Mouse (Mus musculus) C2C12 (cell line): Measurements from ENCODE around the gene Ptpn6. TPM values are rescaled to one million over a fixed set of nuclear protein-coding genes. Genes with fewer than 3 reads are reported as not detected.

Experiments
- H3K27me3 ChIP-seq: one replicate; pipeline ENCODE4 v1.6.1; 2011; ENCODE audit not compliant: control insufficient read depth, insufficient read depth, insufficient read length
- H3K36me3 ChIP-seq: one replicate; pipeline ENCODE4 v1.6.1; 2011; ENCODE audit not compliant: control insufficient read depth, insufficient read depth
- H3K4me3 ChIP-seq: one replicate; pipeline ENCODE4 v1.5.1; 2011; ENCODE audit warnings: mild to moderate bottlenecking, control low read depth; ENCODE audit not compliant: poor library complexity, insufficient read depth, severe bottlenecking
- H3K79me2 ChIP-seq: one replicate; pipeline ENCODE4 v1.6.1; 2011; ENCODE audit not compliant: control insufficient read depth, insufficient read depth
- H3K79me3 ChIP-seq: one replicate; pipeline ENCODE4 v1.6.1; 2011; ENCODE audit warnings: low read depth, control low read depth
- H3ac ChIP-seq: one replicate; pipeline ENCODE3; 2011; ENCODE audit warnings: low read depth; ENCODE audit not compliant: control insufficient read depth, insufficient read length
- CEBPB ChIP-seq: IDR thresholded peaks from one replicate; pipeline ENCODE4 v1.6.1; 2011; ENCODE audit warnings: low read depth, mild to moderate bottlenecking, control low read depth, moderate library complexity
- CTCF ChIP-seq: IDR thresholded peaks from one replicate; pipeline ENCODE4 v1.5.1; 2011; ENCODE audit not compliant: control insufficient read depth, insufficient read depth, insufficient read length
- FOSL1 ChIP-seq: IDR thresholded peaks from one replicate; pipeline ENCODE4 v1.8.0; 2011; ENCODE audit warnings: mild to moderate bottlenecking, low read length; ENCODE audit not compliant: poor library complexity, insufficient read depth, severe bottlenecking
- MAX ChIP-seq: IDR thresholded peaks from one replicate; pipeline ENCODE4 v1.6.1; 2011; ENCODE audit warnings: mild to moderate bottlenecking, control low read depth
- MYOD1 ChIP-seq: IDR thresholded peaks from one replicate; pipeline ENCODE4 v1.6.1; 2011; ENCODE audit warnings: low read depth; ENCODE audit not compliant: control insufficient read depth, insufficient read length
- MYOG ChIP-seq: IDR thresholded peaks from one replicate; pipeline ENCODE4 v1.6.1; 2011; ENCODE audit not compliant: control insufficient read depth, insufficient read length; ENCODE audit errors: extremely low read depth
- USF1 ChIP-seq: IDR thresholded peaks from one replicate; pipeline ENCODE4 v1.6.1; 2011; ENCODE audit warnings: low read depth, mild to moderate bottlenecking, control low read depth, moderate library complexity
- polyA plus RNA-seq: library from polyadenylated mRNA; unstranded; fragments of >200 nt; fragmentation: generic; extraction: Trizol; gene quantifications from one replicate; pipeline ENCODE4 v1.2.1, GENCODE M21; 2012; ENCODE audit warnings: missing spikeins

Gene Ptpn6
- polyA plus RNA-seq, 1 experiment, result 8.2 TPM

GRCm38 (mm10) chr6:124702102-124702783, 36.3 kb downstream of the Ptpn6 start:
- H3K79me3 ChIP-seq, result peaks cover 16% of the 10 kb centered on the region
- peaks cover 63% of the 10 kb centered on the region for H3K36me3 ChIP-seq
- no peaks in the 10 kb centered on the region for H3K27me3 ChIP-seq
- H3K4me3 ChIP-seq, result no peak overlapping the region
- no peak overlapping the region for H3ac ChIP-seq
- H3K79me2 ChIP-seq, result peaks cover 23% of the 10 kb centered on the region
- TF ChIP-seq CTCF (no peak), MYOD1 (no peak), MYOG (no peak), MAX (no peak)

GRCm38 (mm10) chr6:124701338-124701737, 37.2 kb downstream of the Ptpn6 start:
- H3K79me2 ChIP-seq, result peaks cover 14% of the 10 kb centered on the region
- H3K27me3 ChIP-seq, result no peaks in the 10 kb centered on the region
- no peak overlapping the region for H3ac ChIP-seq
- peaks cover 7% of the 10 kb centered on the region for H3K79me3 ChIP-seq
- H3K4me3 ChIP-seq, result no peak overlapping the region
- H3K36me3 ChIP-seq, result peaks cover 60% of the 10 kb centered on the region
- TF ChIP-seq MYOD1, result no peak
- TF ChIP-seq CEBPB, result no peak
- TF ChIP-seq MYOG, result no peak
- TF ChIP-seq USF1, result no peak
- TF ChIP-seq MAX, result no peak
- TF ChIP-seq CTCF, result no peak
- TF ChIP-seq FOSL1, result no peak

GRCm38 (mm10) chr6:124699962-124700610, 38.4 kb downstream of the Ptpn6 start:
- Histone ChIP-seq H3K79me2 (peaks cover 1% of the 10 kb centered on the region), H3ac (no peak overlapping the region), H3K4me3 (no peak overlapping the region), H3K36me3 (peaks cover 48% of the 10 kb centered on the region), H3K27me3 (no peaks in the 10 kb centered on the region), H3K79me3 (no peaks in the 10 kb centered on the region)
- TF ChIP-seq USF1 (no peak), MAX (no peak), CEBPB (peak; percentile 66), MYOD1 (peak; percentile 53), CTCF (no peak), MYOG (no peak), FOSL1 (no peak)

- no peaks in the 10 kb centered on the region for H3K27me3 ChIP-seq
- no peak for TF ChIP-seq MYOG
- no peak for TF ChIP-seq CTCF
- no peak for TF ChIP-seq MAX
- TF ChIP-seq MYOD1, result no peak
- TF ChIP-seq CEBPB, result no peak
- TF ChIP-seq USF1, result no peak
- no peak for TF ChIP-seq FOSL1
- H3K36me3 ChIP-seq, result peaks cover 41% of the 10 kb centered on the region
- no peaks in the 10 kb centered on the region for H3K79me2 ChIP-seq
- no peak overlapping the region for H3K4me3 ChIP-seq
- no peak overlapping the region for H3ac ChIP-seq
- no peaks in the 10 kb centered on the region for H3K79me3 ChIP-seq
Measured at GRCm38 (mm10) chr6:124699366-124699765, 39.1 kb downstream of the Ptpn6 start.

- Histone ChIP-seq H3K79me2 (no peaks in the 10 kb centered on the region), H3K27me3 (no peaks in the 10 kb centered on the region), H3K36me3 (peaks cover 35% of the 10 kb centered on the region), H3K4me3 (no peak overlapping the region), H3K79me3 (peaks cover under 1% of the 10 kb centered on the region), H3ac (no peak overlapping the region)
- no peak for TF ChIP-seq MYOD1
- TF ChIP-seq USF1, result no peak
- no peak for TF ChIP-seq FOSL1
- no peak for TF ChIP-seq CTCF
- no peak for TF ChIP-seq MAX
Measured at GRCm38 (mm10) chr6:124698751-124699150, 39.8 kb downstream of the Ptpn6 start.

GRCm38 (mm10) chr6:124696441-124697150, 41.9 kb downstream of the Ptpn6 start:
- no peak overlapping the region for H3ac ChIP-seq
- peaks cover 2% of the 10 kb centered on the region for H3K79me3 ChIP-seq
- peaks cover 14% of the 10 kb centered on the region for H3K36me3 ChIP-seq
- no peaks in the 10 kb centered on the region for H3K27me3 ChIP-seq
- TF ChIP-seq CTCF (no peak), MYOG (no peak), MAX (no peak), MYOD1 (no peak), USF1 (no peak), FOSL1 (no peak), CEBPB (no peak)
- no peaks in the 10 kb centered on the region for H3K79me2 ChIP-seq
- H3K4me3 ChIP-seq, result no peak overlapping the region
